Mouse (Mus musculus) cerebellum, adult 2 months (tissue): Measurements from ENCODE around the gene Rnd2. TPM values are rescaled to one million over a fixed set of nuclear protein-coding genes. Genes with fewer than 3 reads are reported as not detected.

ENCODE experiments used
- DNase-seq, 2 experiments: peaks; one replicate each; pipeline ENCODE4 v3.0.0; 2021
- H3K27ac ChIP-seq: fragments of 200-500 bp; 2 replicates; pipeline ENCODE4 v1.5.1; 2012; ENCODE audit warnings: low read length, control low read depth, inconsistent platforms; ENCODE audit not compliant: insufficient read depth
- H3K27me3 ChIP-seq: fragments of 200-500 bp; 2 replicates; pipeline ENCODE4 v1.6.1; 2012; ENCODE audit warnings: inconsistent platforms, mild to moderate bottlenecking, low read length, moderate library complexity; ENCODE audit not compliant: control insufficient read depth, insufficient read depth
- H3K4me1 ChIP-seq: fragments of 200-500 bp; 2 replicates; pipeline ENCODE4 v1.6.1; 2011; ENCODE audit warnings: low read length; ENCODE audit not compliant: control insufficient read depth, insufficient read depth
- H3K4me3 ChIP-seq: fragments of 200-500 bp; replicated peaks from 2 replicates; pipeline ENCODE3; 2011; ENCODE audit warnings: mild to moderate bottlenecking, low read depth, low read length, control low read depth; ENCODE audit not compliant: insufficient read depth
- CTCF ChIP-seq: fragments of 200-500 bp; IDR thresholded peaks from 2 replicates; pipeline ENCODE4 v1.5.1; 2011; ENCODE audit warnings: low read depth, mild to moderate bottlenecking, control low read depth, low read length, moderate library complexity, borderline replicate concordance; ENCODE audit not compliant: insufficient read depth
- POLR2A ChIP-seq: fragments of 200-500 bp; IDR thresholded peaks from 2 replicates; pipeline ENCODE4 v1.6.1; 2011; ENCODE audit warnings: low read length, control low read depth, borderline replicate concordance; ENCODE audit not compliant: insufficient read depth
- WGBS: fragments of 180-500 bp; shearing (Covaris S2); methylation state at CpG from one replicate; pipeline ENCODE4 v1.1.7; 2018; 5-methylcytosine and 5-hydroxymethylcytosine counted together
- polyA plus RNA-seq: library from polyadenylated mRNA; depleted of rRNA; stranded (reverse); fragments of >200 nt; gene quantifications from 2 replicates; pipeline ENCODE4 v1.2.3, GENCODE M21; 2012

Gene Rnd2
- polyA plus RNA-seq, 1 experiment: 275 TPM

GRCm38 (mm10) chr11:101477194-101477551, 12.4 kb downstream of the Rnd2 start:
- TF ChIP-seq CTCF: no peak
- no peak for DNase-seq
- Histone ChIP-seq H3K4me3 (no peak overlapping the region), H3K27me3 (no peaks in the 10 kb centered on the region), H3K4me1 (no peaks in the 10 kb centered on the region), H3K27ac (no peak overlapping the region)
- WGBS: 19% methylated on average over 4 of the region's 4 CpGs

- Histone ChIP-seq H3K4me3 (no peak overlapping the region), H3K27ac (no peak overlapping the region), H3K4me1 (no peaks in the 10 kb centered on the region), H3K27me3 (no peaks in the 10 kb centered on the region)
- 27% methylated on average over 10 of the region's 10 CpGs for WGBS
- no peak for DNase-seq
- TF ChIP-seq POLR2A (no peak), CTCF (no peak)
Observed at GRCm38 (mm10) chr11:101477552-101478211, 12.9 kb downstream of the Rnd2 start.

DNA sequence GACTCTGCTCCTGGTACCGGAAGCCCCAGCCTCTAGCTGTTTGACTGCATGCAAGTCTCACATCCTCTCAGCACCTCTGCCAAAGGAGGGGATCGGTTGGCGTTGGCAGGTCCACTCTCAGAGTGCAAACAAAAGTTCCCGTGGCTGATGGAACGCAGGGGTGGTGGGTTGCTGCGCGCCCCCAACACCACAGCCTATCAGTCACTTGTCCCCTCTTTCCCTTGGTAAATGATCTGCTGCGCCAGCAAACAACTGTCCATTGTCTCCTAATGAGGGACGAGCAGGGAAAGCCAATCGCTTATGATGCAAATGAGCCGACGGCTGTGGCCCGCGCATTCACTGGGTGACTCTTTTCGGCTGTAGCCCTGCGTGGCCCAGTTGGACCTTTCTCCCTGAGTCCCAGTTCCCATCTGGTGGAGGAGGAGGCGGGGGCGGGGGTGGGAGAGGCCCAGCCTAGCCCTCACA, 14.4 kb downstream of the Rnd2 start:
- no peaks in the 10 kb centered on the region for H3K4me1 ChIP-seq
- H3K27ac ChIP-seq: no peak overlapping the region
- DNase-seq: peak in 1 of 2 experiments; percentile 22
- WGBS: 9% methylated on average over 18 of the region's 18 CpGs
- TF ChIP-seq POLR2A (no peak), CTCF (no peak)
- H3K27me3 ChIP-seq: no peaks in the 10 kb centered on the region
- no peak overlapping the region for H3K4me3 ChIP-seq

DNA sequence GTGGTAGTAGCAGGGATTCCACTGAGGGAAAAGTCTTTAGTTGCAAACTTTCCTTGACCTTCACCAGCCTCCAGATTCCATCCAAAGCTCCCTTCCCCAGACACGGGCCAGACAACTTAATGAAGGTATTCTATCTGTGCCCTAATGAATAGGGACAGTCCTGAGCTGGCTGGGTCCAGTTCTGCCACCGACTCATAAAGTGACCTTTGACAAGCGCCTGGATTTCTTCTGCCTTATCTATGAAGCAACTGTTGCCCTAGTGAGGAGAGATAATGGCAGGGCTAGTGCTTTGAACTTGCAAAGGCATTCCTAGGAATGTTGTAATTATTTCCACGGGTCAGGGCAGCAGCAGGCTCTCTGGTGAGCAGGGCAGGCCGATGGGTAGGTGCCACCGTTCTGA, 16.1 kb downstream of the Rnd2 start:
- no peaks in the 10 kb centered on the region for H3K4me1 ChIP-seq
- WGBS: 66% methylated on average over 6 of the region's 6 CpGs
- no peak overlapping the region for H3K4me3 ChIP-seq

GRCm38 (mm10) chr11:101483804-101484203, 19.0 kb downstream of the Rnd2 start:
- no peak for DNase-seq
- Histone ChIP-seq H3K27me3 (no peaks in the 10 kb centered on the region), H3K27ac (no peak overlapping the region), H3K4me1 (no peaks in the 10 kb centered on the region), H3K4me3 (no peak overlapping the region)
- TF ChIP-seq CTCF (no peak), POLR2A (no peak)
- 34% methylated on average over 3 of the region's 3 CpGs for WGBS

More for the DNA sequence above, 16.1 kb downstream of the Rnd2 start:
- TF ChIP-seq POLR2A (no peak), CTCF (no peak)
- Histone ChIP-seq H3K27me3 (no peaks in the 10 kb centered on the region), H3K27ac (no peak overlapping the region)
- DNase-seq: no peak

DNA sequence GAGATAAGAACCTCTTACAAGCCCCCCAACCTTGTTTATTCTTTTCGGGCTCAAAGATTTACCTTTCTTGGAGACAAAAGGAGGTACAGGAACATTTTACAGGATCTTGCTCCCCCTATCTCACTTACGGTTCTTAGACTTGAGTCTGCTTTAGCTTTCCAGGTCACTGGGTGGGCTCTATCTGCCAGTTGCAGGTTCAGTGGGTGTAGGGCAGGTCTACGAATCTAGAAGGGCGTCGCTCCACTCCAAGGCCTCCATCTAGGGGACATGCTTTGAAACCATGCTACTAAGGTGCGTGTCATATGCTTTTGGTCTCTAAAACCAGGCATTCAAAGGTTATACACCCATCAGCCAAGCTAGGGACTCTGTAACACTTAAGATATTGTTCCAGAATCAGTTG, 19.4 kb downstream of the Rnd2 start:
- no peak for DNase-seq
- TF ChIP-seq CTCF (no peak), POLR2A (no peak)
- H3K27me3 ChIP-seq: no peaks in the 10 kb centered on the region
- no peak overlapping the region for H3K27ac ChIP-seq
- no peak overlapping the region for H3K4me3 ChIP-seq
- 81% methylated on average over 6 of the region's 6 CpGs for WGBS
- no peaks in the 10 kb centered on the region for H3K4me1 ChIP-seq

DNA sequence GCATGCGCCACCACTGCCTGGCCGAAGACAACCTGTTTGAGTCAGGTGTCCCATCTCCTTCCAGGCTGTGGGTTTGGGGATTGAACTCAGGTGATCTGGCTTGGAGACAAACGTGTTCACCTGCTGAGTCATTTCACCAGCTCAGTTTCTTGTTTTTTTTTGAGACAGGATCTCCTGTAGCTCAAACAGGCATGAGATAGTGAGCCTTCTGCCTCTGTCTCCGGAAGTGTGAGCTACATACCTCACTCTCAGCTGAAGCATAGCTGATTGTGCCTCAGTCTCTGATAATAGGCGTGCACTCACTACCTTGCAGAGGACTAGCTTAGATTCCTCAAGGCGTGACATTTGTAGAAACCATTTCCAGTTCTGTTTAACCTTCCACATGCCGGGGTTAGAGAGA, 20.0 kb downstream of the Rnd2 start:
- TF ChIP-seq CTCF (no peak), POLR2A (no peak)
- H3K4me1 ChIP-seq: no peaks in the 10 kb centered on the region
- 88% methylated on average over 7 of the region's 7 CpGs for WGBS
- H3K4me3 ChIP-seq: no peak overlapping the region
- H3K27me3 ChIP-seq: no peaks in the 10 kb centered on the region
- DNase-seq: no peak
- H3K27ac ChIP-seq: no peak overlapping the region

DNA sequence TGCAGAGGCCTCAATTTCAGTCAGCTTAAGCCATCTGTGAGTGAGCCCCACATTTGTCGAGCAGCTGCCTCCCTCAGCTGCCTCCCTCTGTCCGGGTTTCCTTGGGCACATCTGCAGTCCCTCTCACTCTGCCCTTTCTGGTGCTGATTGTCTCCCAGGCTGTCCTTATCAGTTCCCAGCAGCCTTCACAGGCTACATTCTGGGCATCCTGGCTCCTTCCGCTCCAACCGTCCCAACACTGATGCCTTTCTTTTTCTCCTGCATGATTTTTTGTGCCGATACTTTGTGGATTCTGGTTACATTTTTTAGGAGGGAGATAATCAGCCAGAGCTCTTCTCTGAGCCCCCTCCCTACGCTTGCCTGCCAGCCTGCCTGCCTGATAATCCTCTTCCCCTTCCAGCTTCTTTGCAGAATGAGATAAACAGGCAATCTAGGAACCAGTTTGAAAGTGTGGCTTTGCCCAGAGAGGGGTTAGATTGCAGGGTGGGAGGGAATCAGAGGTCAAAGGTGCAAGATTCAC, 20.8 kb downstream of the Rnd2 start:
- no peak overlapping the region for H3K4me3 ChIP-seq
- whole genome bisulfite sequencing: 54% methylated on average over 6 of the region's 6 CpGs
- TF ChIP-seq POLR2A (no peak), CTCF (no peak)
- H3K27me3 ChIP-seq: no peaks in the 10 kb centered on the region
- H3K27ac ChIP-seq: no peak overlapping the region
- DNase-seq: no peak
- H3K4me1 ChIP-seq: no peaks in the 10 kb centered on the region
